Mouse (Mus musculus) embryonic stem cell, embryonic (primary cell): ENCODE measurements around the gene Spocd1.

Source experiments
- CTCF ChIA-PET, 4 experiments: fragments of 300-600 bp in 2 of 4; fragments of 350-600 bp in 2 of 4; sonication (Branson Sonifier 250); formaldehyde crosslinking; loops; one replicate each; lab custom pipeline; 2022; ENCODE audit warnings: inconsistent platforms in 2 of 4; lab: Charles Lee
- POLR2A ChIA-PET, 4 experiments: fragments of 300-600 bp in 2 of 4; fragments of 350-600 bp in 2 of 4; sonication (Branson Sonifier 250); formaldehyde crosslinking; loops; one replicate each; lab custom pipeline; 2022; ENCODE audit warnings: antibody characterized with exemption in 4 of 4, inconsistent platforms in 1 of 4; lab: Charles Lee

The Spocd1 gene

GRCm38 (mm10) chr4:129951359-129951821, 22.3 kb downstream of the Spocd1 start:
- POLR2A ChIA-PET: interaction anchor here in 1 of 4 experiments (1.0 kb wide), 1 partner anchor 124 kb away, joined by 3 read pairs; no protein-coding TSS in a partner anchor
- CTCF ChIA-PET: interaction anchor here in 2 of 4 experiments (1.0 to 1.3 kb wide), 2 partner anchors 8 kb away, joined by 3 to 7 read pairs; no protein-coding TSS in a partner anchor

- POLR2A ChIA-PET: no interaction called here
Observed at GRCm38 (mm10) chr4:129952241-129952810, 23.3 kb downstream of the Spocd1 start.

GRCm38 (mm10) chr4:129954527-129954926, 25.5 kb downstream of the Spocd1 start:
- CTCF ChIA-PET: interaction anchor here (0.6 to 1.6 kb wide), 6 partner anchors 15 to 389 kb away, joined by 4 to 10 read pairs (median 6); partner anchors contain the start of gene Spocd1 (in 1 of the 4)
- POLR2A ChIA-PET: interaction anchor here in 2 of 4 experiments (0.6 to 1.2 kb wide), 4 partner anchors 19 to 259 kb away, joined by 3 to 13 read pairs (median 4); no protein-coding TSS in a partner anchor

More at GRCm38 (mm10) chr4:129952241-129952810, 23.3 kb downstream of the Spocd1 start:
- CTCF ChIA-PET: interaction anchor here in 2 of 4 experiments (0.6 kb wide), 2 partner anchors 209 to 322 kb away, joined by 3 read pairs; no protein-coding TSS in a partner anchor

GRCm38 (mm10) chr4:129960180-129960944, 31.3 kb downstream of the Spocd1 start:
- POLR2A ChIA-PET: interaction anchor here (0.5 to 2.8 kb wide), 46 partner anchors 10 to 572 kb away, joined by 3 to 19 read pairs (median 4); partner anchors contain the start of genes Pef1 (in 2 of the 4), Ptp4a2 (in 1 of the 4), Snrnp40 (in 1 of the 4) and Tmem39b (in 1 of the 4)

GRCm38 (mm10) chr4:129965294-129965693, 36.2 kb downstream of the Spocd1 start:
- ChIA-PET POLR2A (interaction anchor here in 3 of 4 experiments (0.5 to 2.4 kb wide), 20 partner anchors 12 to 742 kb away, joined by 3 to 15 read pairs (median 3); partner anchors contain the start of genes Pef1 (in 2 of the 3), Khdrbs1 (in 1 of the 3), Ptp4a2 (in 1 of the 3) and Snrnp40 (in 1 of the 3)), CTCF (interaction anchor here in 3 of 4 experiments (0.5 to 1.6 kb wide), 14 partner anchors 12 to 581 kb away, joined by 3 to 7 read pairs (median 4); partner anchors contain the start of gene Pef1 (in 1 of the 3))

More at GRCm38 (mm10) chr4:129960180-129960944, 31.3 kb downstream of the Spocd1 start:
- CTCF ChIA-PET: interaction anchor here (0.6 to 2.8 kb wide), 81 partner anchors 9 to 756 kb away, joined by 3 to 62 read pairs (median 5); partner anchors contain the start of genes Spocd1 (in 2 of the 4), Adgrb2 (in 1 of the 4), Col16a1 (in 1 of the 4) and Pef1 (in 1 of the 4)

- ChIA-PET CTCF (interaction anchor here in 2 of 4 experiments (0.5 to 1.6 kb wide), 13 partner anchors 11 to 580 kb away, joined by 3 to 6 read pairs (median 3); no protein-coding TSS in a partner anchor), POLR2A (interaction anchor here (0.5 to 2.4 kb wide), 14 partner anchors 11 to 675 kb away, joined by 3 to 15 read pairs (median 3); partner anchors contain the start of genes Khdrbs1 (in 1 of the 4), Pef1 (in 1 of the 4) and Ptp4a2 (in 1 of the 4))
Observed at GRCm38 (mm10) chr4:129966201-129966600, 37.2 kb downstream of the Spocd1 start.

GRCm38 (mm10) chr4:129967024-129968014, 38.3 kb downstream of the Spocd1 start:
- ChIA-PET POLR2A (interaction anchor here in 3 of 4 experiments (0.6 to 2.4 kb wide), 7 partner anchors 10 to 674 kb away, joined by 3 to 15 read pairs (median 4); partner anchors contain the start of genes Khdrbs1 (in 1 of the 3) and Pef1 (in 1 of the 3)), CTCF (interaction anchor here in 2 of 4 experiments (0.7 to 1.6 kb wide), 3 partner anchors 8 to 42 kb away, joined by 3 to 6 read pairs (median 3); no protein-coding TSS in a partner anchor)

GRCm38 (mm10) chr4:129970168-129970567, 41.1 kb downstream of the Spocd1 start:
- ChIA-PET CTCF (interaction anchor here in 3 of 4 experiments (0.7 to 2.1 kb wide), 10 partner anchors 10 to 122 kb away, joined by 3 to 14 read pairs (median 4); no protein-coding TSS in a partner anchor), POLR2A (interaction anchor here (0.6 to 2.6 kb wide), 12 partner anchors 9 to 291 kb away, joined by 3 to 14 read pairs (median 5); partner anchors contain the start of gene Pef1 (in 1 of the 4))

GRCm38 (mm10) chr4:129970861-129971260, 41.8 kb downstream of the Spocd1 start:
- ChIA-PET CTCF (interaction anchor here (0.6 to 2.1 kb wide), 9 partner anchors 11 to 122 kb away, joined by 3 to 14 read pairs (median 4); no protein-coding TSS in a partner anchor), POLR2A (interaction anchor here (0.6 to 2.6 kb wide), 11 partner anchors 9 to 251 kb away, joined by 3 to 14 read pairs (median 5); partner anchors contain the start of gene Pef1 (in 1 of the 4))

GRCm38 (mm10) chr4:129971989-129972388, 42.9 kb downstream of the Spocd1 start:
- CTCF ChIA-PET: interaction anchor here in 3 of 4 experiments (0.6 to 1.6 kb wide), 4 partner anchors 11 to 33 kb away, joined by 4 to 6 read pairs (median 4); no protein-coding TSS in a partner anchor
- POLR2A ChIA-PET: interaction anchor here in 1 of 4 experiments (0.9 kb wide), 1 partner anchor 11 kb away, joined by 3 read pairs; no protein-coding TSS in a partner anchor

- POLR2A ChIA-PET: interaction anchor here in 2 of 4 experiments (0.7 to 2.5 kb wide), 6 partner anchors 14 to 31 kb away, joined by 3 to 9 read pairs (median 4); no protein-coding TSS in a partner anchor
Observed at GRCm38 (mm10) chr4:129974285-129974684, 45.2 kb downstream of the Spocd1 start.

GRCm38 (mm10) chr4:129977256-129977655, 48.2 kb downstream of the Spocd1 start:
- POLR2A ChIA-PET: interaction anchor here in 3 of 4 experiments (0.8 to 2.2 kb wide), 9 partner anchors 11 to 125 kb away, joined by 3 to 10 read pairs (median 3); partner anchors contain the start of gene Pef1 (in 1 of the 3)
- CTCF ChIA-PET: interaction anchor here (0.6 to 2.3 kb wide), 9 partner anchors 12 to 212 kb away, joined by 3 to 9 read pairs (median 4); no protein-coding TSS in a partner anchor

More at GRCm38 (mm10) chr4:129974285-129974684, 45.2 kb downstream of the Spocd1 start:
- CTCF ChIA-PET: interaction anchor here (0.5 to 2.6 kb wide), 7 partner anchors 9 to 58 kb away, joined by 3 to 10 read pairs (median 5); no protein-coding TSS in a partner anchor

GRCm38 (mm10) chr4:129978227-129978626, 49.2 kb downstream of the Spocd1 start:
- POLR2A ChIA-PET: interaction anchor here in 2 of 4 experiments (1.4 to 2.2 kb wide), 2 partner anchors 11 to 12 kb away, joined by 3 to 10 read pairs; no protein-coding TSS in a partner anchor
- CTCF ChIA-PET: interaction anchor here in 3 of 4 experiments (0.5 to 2.3 kb wide), 4 partner anchors 19 to 58 kb away, joined by 3 to 9 read pairs (median 6); partner anchors contain the start of gene Spocd1 (in 1 of the 3)

- ChIA-PET POLR2A (interaction anchor here in 3 of 4 experiments (0.6 to 1.0 kb wide), 4 partner anchors 19 to 351 kb away, joined by 3 to 5 read pairs (median 3); no protein-coding TSS in a partner anchor), CTCF (interaction anchor here in 2 of 4 experiments (0.6 to 2.3 kb wide), 3 partner anchors 19 to 345 kb away, joined by 3 to 7 read pairs (median 6); no protein-coding TSS in a partner anchor)
Observed at GRCm38 (mm10) chr4:129978930-129979329, 49.9 kb downstream of the Spocd1 start.

- CTCF ChIA-PET: interaction anchor here in 3 of 4 experiments (0.5 to 4.6 kb wide), 4 partner anchors 22 to 553 kb away, joined by 3 to 60 read pairs (median 27); no protein-coding TSS in a partner anchor
- POLR2A ChIA-PET: interaction anchor here in 3 of 4 experiments (0.9 to 3.2 kb wide), 7 partner anchors 11 to 78 kb away, joined by 3 to 19 read pairs (median 6); no protein-coding TSS in a partner anchor
Observed at GRCm38 (mm10) chr4:129981657-129982056, 52.6 kb downstream of the Spocd1 start.
